Mouse (Mus musculus): ENCODE data around the gene Serpina3f. TPM values are rescaled to one million over a fixed set of nuclear protein-coding genes. Genes with fewer than 3 reads are reported as not detected.

Serpina3f gene
- polyA plus RNA-seq (2015; fragmentation: Nextera tagmentation; extraction: Ambion mirVana), result 0.10 and 0.17 TPM in 2 replicates

DNA sequence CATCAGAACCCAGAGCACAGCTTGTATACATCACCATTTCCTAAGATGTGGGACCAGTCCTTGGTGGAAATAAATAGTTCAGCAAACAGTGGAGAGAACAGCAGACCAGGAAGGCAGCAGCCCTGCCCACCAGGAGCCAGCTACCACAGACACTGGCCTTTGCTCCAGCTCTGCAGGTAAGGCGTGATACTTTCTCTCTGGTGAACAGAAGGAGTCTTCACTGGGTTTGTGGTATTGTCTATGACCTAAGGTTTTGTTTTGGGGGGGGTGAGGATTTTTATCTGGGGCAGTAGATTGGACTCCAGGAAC, at the start of gene Serpina3f:
TSS of gene Serpina3f (plus strand) at position 100 of the 309 bp plus-strand sequence.
- Histone ChIP-seq H3K36me3 (ENCODE audit: control insufficient read depth, insufficient read depth, low read length) (no peaks in the 10 kb centered on the region), H3K4me1 (replicated peaks; ENCODE audit: control insufficient read depth, insufficient read depth) (no peaks in the 10 kb centered on the region), H3K4me3 (ENCODE audit: low read depth, low read length) (no peak within 1 kb of the TSS), H3K4me2 (replicated peaks; ENCODE audit: low read depth) (no peak within 1 kb of the TSS), H3K9me3 (ENCODE audit: control insufficient read depth, low read length) (no peaks in the 10 kb centered on the region), H3K27me3 (ENCODE audit: control insufficient read depth, insufficient read depth, low read length) (no peaks in the 10 kb centered on the region), H3K27ac (replicated peaks) (no peak within 1 kb of the TSS), H3K9ac (ENCODE audit: low read length) (no peak within 1 kb of the TSS)
- TF ChIP-seq EP300 (optimal IDR thresholded peaks at IDR 0.05) (no peak), CTCF (IDR thresholded peaks at IDR 0.05; ENCODE audit: low read depth) (no peak)
- ATAC-seq (ENCODE audit: low FRiP score, low TSS enrichment), result no peak
- DNase-seq (ENCODE audit: low spot score), result no peak
- WGBS, result 58% methylated on average over 1 of the region's 1 CpGs

- Histone ChIP-seq H3K4me2 (replicated peaks; ENCODE audit: low read depth) (no peak overlapping the region), H3K9ac (ENCODE audit: low read length) (no peak overlapping the region), H3K4me3 (ENCODE audit: low read depth, low read length) (no peak overlapping the region), H3K4me1 (replicated peaks; ENCODE audit: control insufficient read depth, insufficient read depth) (no peaks in the 10 kb centered on the region), H3K36me3 (ENCODE audit: control insufficient read depth, insufficient read depth, low read length) (no peaks in the 10 kb centered on the region), H3K9me3 (ENCODE audit: control insufficient read depth, low read length) (no peaks in the 10 kb centered on the region), H3K27me3 (ENCODE audit: control insufficient read depth, insufficient read depth, low read length) (no peaks in the 10 kb centered on the region), H3K27ac (replicated peaks) (no peak overlapping the region)
- ATAC-seq (ENCODE audit: low FRiP score, low TSS enrichment), result no peak
- TF ChIP-seq CTCF (IDR thresholded peaks at IDR 0.05; ENCODE audit: low read depth) (no peak), EP300 (optimal IDR thresholded peaks at IDR 0.05) (no peak)
- WGBS, result 45% methylated on average over 3 of the region's 3 CpGs
- DNase-seq (ENCODE audit: low spot score), result no peak
These were observed 39.6 kb upstream of the Serpina3f start for GRCm38 (mm10) chr12:104174747-104175146.

GRCm38 (mm10) chr12:104175636-104176035, 38.7 kb upstream of the Serpina3f start:
- Histone ChIP-seq H3K4me3 (ENCODE audit: low read depth, low read length) (no peak overlapping the region), H3K4me2 (replicated peaks; ENCODE audit: low read depth) (no peak overlapping the region), H3K36me3 (ENCODE audit: control insufficient read depth, insufficient read depth, low read length) (no peaks in the 10 kb centered on the region), H3K4me1 (replicated peaks; ENCODE audit: control insufficient read depth, insufficient read depth) (no peaks in the 10 kb centered on the region), H3K9ac (ENCODE audit: low read length) (no peak overlapping the region), H3K9me3 (ENCODE audit: control insufficient read depth, low read length) (no peaks in the 10 kb centered on the region), H3K27ac (replicated peaks) (no peak overlapping the region), H3K27me3 (ENCODE audit: control insufficient read depth, insufficient read depth, low read length) (no peaks in the 10 kb centered on the region)
- DNase-seq (ENCODE audit: low spot score) (no peak), ATAC-seq (ENCODE audit: low FRiP score, low TSS enrichment) (no peak)
- 79% methylated on average over 3 of the region's 3 CpGs for WGBS
- no peak for TF ChIP-seq EP300 (optimal IDR thresholded peaks at IDR 0.05)
- no peak for TF ChIP-seq CTCF (IDR thresholded peaks at IDR 0.05; ENCODE audit: low read depth)

DNA sequence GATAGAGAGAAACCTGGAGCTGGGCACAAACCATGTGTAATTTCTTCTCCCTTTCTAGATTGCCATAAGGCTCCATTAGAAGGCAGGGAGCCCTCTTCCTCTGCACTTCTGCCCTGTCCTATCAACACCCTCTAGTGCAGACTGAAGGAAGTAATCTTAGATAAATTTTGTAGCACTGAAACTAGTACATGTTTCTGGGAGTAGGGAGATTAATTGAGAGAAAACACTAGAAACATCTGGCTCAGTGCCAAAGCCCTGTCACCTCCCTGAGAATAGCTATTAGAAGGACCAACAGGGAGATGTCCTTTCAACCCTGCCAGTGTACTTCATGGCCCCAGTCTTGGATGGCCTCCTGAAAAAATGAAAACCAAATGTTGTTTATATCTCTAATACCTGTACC, 35.8 kb upstream of the Serpina3f start:
- H3K27me3 ChIP-seq (ENCODE audit: control insufficient read depth, insufficient read depth, low read length), result no peaks in the 10 kb centered on the region
- H3K36me3 ChIP-seq (ENCODE audit: control insufficient read depth, insufficient read depth, low read length), result no peaks in the 10 kb centered on the region
- no peaks in the 10 kb centered on the region for H3K4me1 ChIP-seq (replicated peaks; ENCODE audit: control insufficient read depth, insufficient read depth)
- DNase-seq (ENCODE audit: low spot score) (no peak), ATAC-seq (ENCODE audit: low FRiP score, low TSS enrichment) (no peak)
- no peak overlapping the region for H3K9ac ChIP-seq (ENCODE audit: low read length)
- no peak overlapping the region for H3K27ac ChIP-seq (replicated peaks)
- H3K9me3 ChIP-seq (ENCODE audit: control insufficient read depth, low read length), result no peaks in the 10 kb centered on the region
- TF ChIP-seq EP300 (optimal IDR thresholded peaks at IDR 0.05) (no peak), CTCF (IDR thresholded peaks at IDR 0.05; ENCODE audit: low read depth) (no peak)
- H3K4me3 ChIP-seq (ENCODE audit: low read depth, low read length), result no peak overlapping the region
- H3K4me2 ChIP-seq (replicated peaks; ENCODE audit: low read depth), result no peak overlapping the region

- no peak for DNase-seq (ENCODE audit: low spot score)
- Histone ChIP-seq H3K9ac (ENCODE audit: low read length) (no peak overlapping the region), H3K4me3 (ENCODE audit: low read depth, low read length) (no peak overlapping the region), H3K4me1 (replicated peaks; ENCODE audit: control insufficient read depth, insufficient read depth) (no peaks in the 10 kb centered on the region), H3K4me2 (replicated peaks; ENCODE audit: low read depth) (no peak overlapping the region), H3K9me3 (ENCODE audit: control insufficient read depth, low read length) (no peaks in the 10 kb centered on the region), H3K27ac (replicated peaks) (no peak overlapping the region), H3K27me3 (ENCODE audit: control insufficient read depth, insufficient read depth, low read length) (no peaks in the 10 kb centered on the region), H3K36me3 (ENCODE audit: control insufficient read depth, insufficient read depth, low read length) (no peaks in the 10 kb centered on the region)
- WGBS, result 83% methylated on average over 2 of the region's 2 CpGs
- TF ChIP-seq CTCF (IDR thresholded peaks at IDR 0.05; ENCODE audit: low read depth) (no peak), EP300 (optimal IDR thresholded peaks at IDR 0.05) (no peak)
- no peak for ATAC-seq (ENCODE audit: low FRiP score, low TSS enrichment)
These were observed 35.4 kb upstream of the Serpina3f start for GRCm38 (mm10) chr12:104178987-104179386.

- Histone ChIP-seq H3K4me2 (replicated peaks; ENCODE audit: low read depth) (no peak overlapping the region), H3K27me3 (ENCODE audit: control insufficient read depth, insufficient read depth, low read length) (no peaks in the 10 kb centered on the region), H3K9me3 (ENCODE audit: control insufficient read depth, low read length) (no peaks in the 10 kb centered on the region), H3K36me3 (ENCODE audit: control insufficient read depth, insufficient read depth, low read length) (no peaks in the 10 kb centered on the region), H3K9ac (ENCODE audit: low read length) (no peak overlapping the region), H3K4me1 (replicated peaks; ENCODE audit: control insufficient read depth, insufficient read depth) (no peaks in the 10 kb centered on the region), H3K4me3 (ENCODE audit: low read depth, low read length) (no peak overlapping the region), H3K27ac (replicated peaks) (no peak overlapping the region)
- DNase-seq (ENCODE audit: low spot score) (no peak), ATAC-seq (ENCODE audit: low FRiP score, low TSS enrichment) (no peak)
- TF ChIP-seq EP300 (optimal IDR thresholded peaks at IDR 0.05), result no peak
- no peak for TF ChIP-seq CTCF (IDR thresholded peaks at IDR 0.05; ENCODE audit: low read depth)
- 69% methylated on average over 4 of the region's 4 CpGs for WGBS
These were observed 29.3 kb upstream of the Serpina3f start for GRCm38 (mm10) chr12:104185046-104185445.
